Comparison of ENCODE assay signal across 9 mouse cellular contexts in the genomic region with DNA sequence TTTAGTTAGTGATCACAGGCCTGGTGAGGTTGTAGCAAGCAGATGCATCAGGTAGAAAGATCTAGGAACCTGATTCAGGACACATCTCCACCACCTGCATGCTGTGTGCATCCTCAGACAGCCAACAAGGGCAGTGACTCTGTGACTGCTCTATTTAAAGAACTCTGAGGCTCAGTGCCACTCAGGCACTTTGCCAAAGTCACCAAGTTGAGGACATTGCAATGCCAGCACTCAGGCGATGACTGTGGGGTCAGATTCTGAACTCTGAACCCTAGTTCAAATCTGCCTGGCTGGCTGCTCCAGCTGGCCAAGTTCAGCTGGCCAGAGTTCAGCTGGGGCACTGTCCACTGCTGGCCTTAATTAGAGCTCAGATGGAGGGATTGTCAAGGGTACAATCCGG. TPM values are rescaled to one million over a fixed set of nuclear protein-coding genes. Genes with fewer than 3 reads are reported as not detected.
DNase-seq lines count a peak whose midpoint lies in the region; ATAC-seq lines count a peak whose summit lies in the region.
"Had no signal": no experiment of that assay in that cellular context is flagged by ENCODE, and none has a peak within 500 bp of the region (broad histone marks: within the 10 kb centered on the region; RNA-seq: fewer than 3 reads in every experiment).

No protein-coding gene starts in this region.

- no peak overlapping the region for H3K27ac ChIP-seq in hindbrain, embryonic 11.5 days (ENCODE audit: low read depth, low read length)

- intact Hi-C loops in gastrocnemius, postnatal 36 days (cut with DNase I): no loop called here

- peak overlapping the region; percentile 4 for H3K4me3 ChIP-seq in megakaryocyte, embryonic 14.5 days (replicated peaks)
- H3K4me3 ChIP-seq in hindbrain, embryonic 11.5 days (ENCODE audit: low read depth, low read length): no peak overlapping the region
- H3K4me3 ChIP-seq: lung, embryonic 15.5 days had no signal

- H3K4me1 ChIP-seq in megakaryocyte, embryonic 14.5 days: peaks cover 93% of the 10 kb centered on the region
- no peaks in the 10 kb centered on the region for H3K4me1 ChIP-seq in hindbrain, embryonic 11.5 days (replicated peaks; ENCODE audit: control insufficient read depth, insufficient read depth, low read length)

- H3K36me3 ChIP-seq in megakaryocyte, embryonic 14.5 days (replicated peaks; ENCODE audit: low read length): peaks cover 5% of the 10 kb centered on the region
- H3K36me3 ChIP-seq in hindbrain, embryonic 11.5 days (ENCODE audit: control insufficient read depth, insufficient read depth, low read length): no peaks in the 10 kb centered on the region
- H3K36me3 ChIP-seq: lung, embryonic 15.5 days had no signal

- WGBS in hindbrain, embryonic 11.5 days: 86% methylated on average over 2 of the region's 2 CpGs

- H3K27me3 ChIP-seq in megakaryocyte, embryonic 14.5 days (replicated peaks): no peaks in the 10 kb centered on the region
- H3K27me3 ChIP-seq in hindbrain, embryonic 11.5 days (ENCODE audit: control insufficient read depth, insufficient read depth, low read length): no peaks in the 10 kb centered on the region
- H3K27me3 ChIP-seq: lung, embryonic 15.5 days had no signal

- peak; percentile 41 to 51 for DNase-seq in gastrocnemius, postnatal 36 days
- peak; percentile 92 for DNase-seq in kidney, postnatal 14 days
- peak; percentile 43 for DNase-seq in thymus, postnatal 14 days
- DNase-seq in neural tube, embryonic 10.5 days (ENCODE audit: extremely low spot score, low spot score): no peak
- DNase-seq in hindbrain, embryonic 11.5 days (ENCODE audit: low spot score): no peak

- no peak overlapping the region for H3K4me2 ChIP-seq in hindbrain, embryonic 11.5 days (replicated peaks; ENCODE audit: low read depth, low read length)
- H3K4me2 ChIP-seq: lung, embryonic 15.5 days had no signal

- H3K9me3 ChIP-seq in megakaryocyte, embryonic 14.5 days: no peaks in the 10 kb centered on the region
- no peaks in the 10 kb centered on the region for H3K9me3 ChIP-seq in hindbrain, embryonic 11.5 days (ENCODE audit: control insufficient read depth, low read length)
- H3K9me3 ChIP-seq: lung, embryonic 15.5 days had no signal

- no peak for ATAC-seq in megakaryocyte, adult 5-6 weeks (ENCODE audit: poor library complexity, severe bottlenecking)
- no peak for ATAC-seq in hindbrain, embryonic 11.5 days (ENCODE audit: low FRiP score)

- H3K9ac ChIP-seq in hindbrain, embryonic 11.5 days (ENCODE audit: low read depth, low read length): no peak overlapping the region
- H3K9ac ChIP-seq: lung, embryonic 15.5 days had no signal

RNA-seq across cellular contexts. Expression of a gene that starts 22.3 kb away (rescaled TPM):
- 188 and 443 TPM in 2 replicates for polyA plus RNA-seq in megakaryocyte, embryonic 14.5 days (2012; ENCODE audit: insufficient read depth, low replicate concordance)
- total RNA-seq in megakaryocyte, adult 5-6 weeks (2015): 71.9 and 76.0 TPM in 2 replicates
- total RNA-seq in megakaryocyte, adult 5-6 weeks (2017): 79.4 and 80.9 TPM in 2 replicates
- total RNA-seq in gastrocnemius, postnatal 36 days (2021): 100 to 1,000 TPM in 1 of 2 experiments, 10 to 100 TPM in 1; 93.3 to 102 TPM
- 60.8 and 61.0 TPM in 2 replicates for polyA plus RNA-seq in hindbrain, embryonic 11.5 days (2014; fragmentation: Nextera tagmentation; extraction: Ambion mirVana)

RNA-seq across cellular contexts. Expression of a gene that starts 34.9 kb away (rescaled TPM):
- polyA plus RNA-seq in megakaryocyte, embryonic 14.5 days (2012; ENCODE audit: insufficient read depth, low replicate concordance): not detected in 2 replicates
- 0.25 and 0.34 TPM in 2 replicates for total RNA-seq in megakaryocyte, adult 5-6 weeks (2015)
- 0.16 TPM in 1 of 2 replicates, not detected in the other for total RNA-seq in megakaryocyte, adult 5-6 weeks (2017)
- total RNA-seq in gastrocnemius, postnatal 36 days (2021): not detected
- polyA plus RNA-seq in hindbrain, embryonic 11.5 days (2014; fragmentation: Nextera tagmentation; extraction: Ambion mirVana): 0.06 TPM in 1 of 2 replicates, not detected in the other
- polyA plus RNA-seq: forebrain, embryonic 11.5 days had no signal

Comparison
In these comparisons a context has a peak if more than half of its experiments do, and no peak if none do; other contexts are left out.
1. DNase-seq: peak in gastrocnemius, postnatal 36 days (2 of 2), kidney, postnatal 14 days (single experiment) and thymus, postnatal 14 days (single experiment); none in neural tube, embryonic 10.5 days (single experiment) and hindbrain, embryonic 11.5 days (single experiment).